Mouse (Mus musculus) liver, postnatal 0 days (tissue): ENCODE data around the gene Ltv1. TPM values are rescaled to one million over a fixed set of nuclear protein-coding genes. Genes with fewer than 3 reads are reported as not detected.

Experiments used
- ATAC-seq: fragments of 200-750 bp; cut with Nextera tagmentation; 2 replicates; pipeline ENCODE4 v1.8.0; 2017; ENCODE audit warnings: mild to moderate bottlenecking, moderate library complexity
- DNase-seq: peaks from one replicate; pipeline ENCODE4 v3.0.0-alpha.2; 2016
- H3K27ac ChIP-seq: fragments of 300-500 bp; sonication (generic); 2 replicates; pipeline ENCODE4 v1.5.1; 2014; ENCODE audit warnings: antibody characterized with exemption, moderate library complexity, mild to moderate bottlenecking, low read depth
- H3K27me3 ChIP-seq: fragments of 300-500 bp; sonication (generic); 2 replicates; pipeline ENCODE4 v1.6.1; 2014; ENCODE audit warnings: low read length, control low read depth, mixed read lengths; ENCODE audit not compliant: insufficient read depth
- H3K36me3 ChIP-seq: fragments of 300-500 bp; sonication (generic); replicated peaks from 2 replicates; pipeline ENCODE4 v1.6.1; 2014; ENCODE audit warnings: mild to moderate bottlenecking, control low read depth, low read length, moderate library complexity, mixed read lengths; ENCODE audit not compliant: insufficient read depth
- H3K4me1 ChIP-seq: fragments of 300-500 bp; sonication (generic); 2 replicates; pipeline ENCODE4 v1.6.1; 2014; ENCODE audit warnings: antibody characterized with exemption, mild to moderate bottlenecking, control low read depth; ENCODE audit not compliant: insufficient read depth
- H3K4me2 ChIP-seq: fragments of 300-500 bp; sonication (generic); 2 replicates; pipeline ENCODE4 v1.6.1; 2014; ENCODE audit warnings: low read depth, mild to moderate bottlenecking, low read length, moderate library complexity, mixed read lengths
- H3K4me3 ChIP-seq: fragments of 300-500 bp; sonication (generic); 2 replicates; pipeline ENCODE4 v1.5.1; 2014; ENCODE audit warnings: low read depth, low read length
- H3K9ac ChIP-seq: fragments of 300-500 bp; sonication (generic); replicated peaks from 2 replicates; pipeline ENCODE4 v1.6.1; 2014; ENCODE audit warnings: mild to moderate bottlenecking, moderate library complexity
- H3K9me3 ChIP-seq: fragments of 300-500 bp; sonication (generic); 2 replicates; pipeline ENCODE4 v1.6.1; 2016; ENCODE audit warnings: mild to moderate bottlenecking, control low read depth, low read length, mixed read lengths
- CTCF ChIP-seq: sonication (generic); IDR thresholded peaks from 2 replicates; pipeline ENCODE4 v1.5.1; 2016; ENCODE audit warnings: antibody characterized with exemption, low read depth
- EP300 ChIP-seq: IDR thresholded peaks from 2 replicates; pipeline ENCODE4 v1.6.1; 2016; ENCODE audit warnings: antibody characterized with exemption, low read depth, mild to moderate bottlenecking
- WGBS: fragments of 180-500 bp; shearing (Covaris S2); extraction: QIAGEN DNeasy Blood & Tissue Kit; methylation state at CpG from one replicate; pipeline ENCODE4 v1.1.7; 2014; ENCODE audit not compliant: insufficient replicate concordance; 5-methylcytosine and 5-hydroxymethylcytosine counted together
- polyA plus RNA-seq: library from polyadenylated mRNA; unstranded; fragments of >200 nt; fragmentation: Nextera tagmentation; extraction: Ambion mirVana; gene quantifications from 2 replicates; pipeline ENCODE4 v1.2.1, GENCODE M21; 2015

Gene Ltv1
- polyA plus RNA-seq, result 22.9 and 23.6 TPM in 2 replicates

DNA sequence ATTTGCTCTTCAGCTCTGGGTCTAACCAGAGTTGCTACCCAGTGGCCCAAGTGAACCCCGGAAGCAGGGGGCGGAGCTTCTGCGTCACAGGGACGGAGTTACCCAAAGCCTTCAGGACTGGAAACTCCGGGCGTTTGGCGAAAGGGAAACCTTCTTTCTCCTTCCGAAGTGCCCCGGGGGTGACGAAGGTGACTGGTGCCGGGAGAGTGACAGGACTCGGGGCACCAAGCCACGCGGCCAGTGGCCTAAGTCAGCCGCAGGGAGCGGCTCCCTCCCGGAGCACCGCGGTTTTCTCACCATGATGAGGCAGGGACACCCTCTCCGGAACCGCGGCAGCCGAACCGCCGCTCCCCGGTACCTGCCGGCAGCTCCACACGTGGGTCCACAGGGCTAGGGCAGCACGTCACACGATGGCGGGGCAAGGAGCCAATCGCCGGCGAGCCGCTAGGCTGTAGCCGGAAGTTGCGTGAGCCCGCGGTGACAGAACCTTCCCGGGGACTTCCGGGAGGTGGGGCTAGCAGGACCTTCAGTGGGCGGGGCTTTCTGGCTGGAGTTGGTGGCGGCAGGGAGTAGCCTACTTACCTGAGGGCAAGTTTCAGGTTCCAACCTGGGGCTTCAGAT lies at the start of gene Ltv1:
TSS of gene Ltv1 (minus strand) at position 438 of the 621 bp plus-strand sequence.
- WGBS, result under 1% methylated on average over 43 of the region's 43 CpGs
- DNase-seq (peak; percentile 97), ATAC-seq (peak; percentile 100)
- H3K4me3 ChIP-seq, result peak within 1 kb of the TSS; percentile 88
- peak within 1 kb of the TSS; percentile 88 for H3K9ac ChIP-seq
- no peak for TF ChIP-seq CTCF
- TF ChIP-seq EP300, result 0 out of 2 replicates have a peak, but pooled peaks have one; percentile 7
- no peaks in the 10 kb centered on the region for H3K9me3 ChIP-seq
- H3K36me3 ChIP-seq, result peaks cover 14% of the 10 kb centered on the region
- peak within 1 kb of the TSS; percentile 96 for H3K27ac ChIP-seq
- no peaks in the 10 kb centered on the region for H3K27me3 ChIP-seq
- H3K4me2 ChIP-seq, result peak within 1 kb of the TSS; percentile 82
- H3K4me1 ChIP-seq, result peaks cover 5% of the 10 kb centered on the region

DNA sequence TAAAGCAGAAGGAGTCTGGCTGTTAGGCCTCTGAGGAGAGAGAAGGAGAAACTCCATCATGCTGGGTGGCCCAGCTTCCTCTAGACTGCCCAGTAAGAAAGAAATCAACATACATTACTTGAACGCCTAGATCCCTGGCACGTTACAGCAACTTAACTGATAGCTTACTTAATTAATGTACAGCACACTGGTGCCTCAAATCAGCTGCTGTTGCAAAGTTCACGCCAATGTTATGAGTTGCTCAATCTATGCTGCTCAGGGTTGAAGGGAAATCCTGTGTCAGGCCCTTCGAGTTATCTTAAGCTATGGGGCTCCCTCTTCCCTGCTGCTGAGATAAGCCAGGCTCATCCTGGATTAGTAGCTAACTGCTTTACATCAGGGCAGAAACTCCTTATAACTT lies 47.5 kb upstream of the Ltv1 start:
- ATAC-seq, result no peak
- Histone ChIP-seq H3K36me3 (peaks cover 2% of the 10 kb centered on the region; the same call in 1 of the 2 replicates), H3K4me1 (no peaks in the 10 kb centered on the region), H3K9me3 (no peaks in the 10 kb centered on the region), H3K27me3 (no peaks in the 10 kb centered on the region), H3K4me2 (no peak overlapping the region), H3K4me3 (no peak overlapping the region), H3K27ac (no peak overlapping the region), H3K9ac (no peak overlapping the region)
- DNase-seq, result no peak
- 33% methylated on average over 4 of the region's 4 CpGs for WGBS
- TF ChIP-seq EP300 (peak; percentile 47), CTCF (no peak)

DNA sequence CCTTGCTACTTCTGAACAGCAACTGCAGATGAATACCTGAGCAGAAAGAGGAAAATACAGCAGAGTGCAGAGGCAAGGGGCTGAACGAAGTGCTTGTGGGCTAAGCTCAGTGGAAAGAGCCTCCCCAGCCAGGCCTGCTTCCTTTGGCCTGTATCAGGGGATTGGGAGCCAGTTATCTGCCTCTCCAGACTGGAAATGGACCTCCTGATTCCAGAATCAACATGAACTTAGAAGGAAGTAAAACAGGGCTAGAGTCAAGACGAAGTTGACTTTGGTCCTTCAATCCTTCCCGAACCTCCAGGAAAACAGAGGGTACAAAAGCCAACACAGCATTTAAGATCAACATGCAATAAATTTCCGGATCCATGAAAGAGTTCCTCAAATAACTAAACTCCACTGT lies 45.2 kb upstream of the Ltv1 start:
- Histone ChIP-seq H3K4me1 (no peaks in the 10 kb centered on the region), H3K4me3 (no peak overlapping the region), H3K27ac (no peak overlapping the region), H3K36me3 (0 out of 2 replicates have a peak, but pooled peaks cover 2% of the 10 kb centered on the region), H3K9ac (no peak overlapping the region), H3K27me3 (no peaks in the 10 kb centered on the region), H3K9me3 (no peaks in the 10 kb centered on the region), H3K4me2 (no peak overlapping the region)
- no peak for ATAC-seq
- TF ChIP-seq CTCF (no peak), EP300 (no peak)
- WGBS, result 67% methylated on average over 4 of the region's 4 CpGs
- DNase-seq, result no peak

DNA sequence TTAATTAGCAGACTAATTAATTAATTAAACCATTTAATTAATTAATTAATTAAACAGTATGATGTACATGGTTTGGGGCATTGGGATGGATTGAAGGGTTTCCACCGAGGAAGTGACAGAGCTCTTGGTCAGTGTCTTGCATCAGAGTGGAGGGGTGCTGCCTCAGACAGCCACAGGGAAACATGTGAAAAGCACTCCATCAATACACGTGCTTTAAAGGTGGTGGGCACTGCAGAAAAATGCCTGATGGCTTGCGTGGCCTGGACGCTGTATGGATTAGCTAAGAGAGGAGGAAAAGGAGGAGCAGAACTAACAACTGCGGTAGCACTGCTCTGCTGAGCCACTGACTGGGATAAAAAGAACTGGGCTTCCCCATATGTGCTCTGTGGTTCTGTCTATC lies 43.9 kb upstream of the Ltv1 start:
- Histone ChIP-seq H3K27ac (no peak overlapping the region), H3K4me2 (no peak overlapping the region), H3K9ac (no peak overlapping the region), H3K36me3 (0 out of 2 replicates have a peak, but pooled peaks cover 2% of the 10 kb centered on the region), H3K4me3 (no peak overlapping the region), H3K4me1 (no peaks in the 10 kb centered on the region), H3K27me3 (no peaks in the 10 kb centered on the region), H3K9me3 (no peaks in the 10 kb centered on the region)
- DNase-seq, result no peak
- WGBS, result 73% methylated on average over 5 of the region's 5 CpGs
- ATAC-seq, result no peak
- TF ChIP-seq EP300, result no peak
- no peak for TF ChIP-seq CTCF

DNA sequence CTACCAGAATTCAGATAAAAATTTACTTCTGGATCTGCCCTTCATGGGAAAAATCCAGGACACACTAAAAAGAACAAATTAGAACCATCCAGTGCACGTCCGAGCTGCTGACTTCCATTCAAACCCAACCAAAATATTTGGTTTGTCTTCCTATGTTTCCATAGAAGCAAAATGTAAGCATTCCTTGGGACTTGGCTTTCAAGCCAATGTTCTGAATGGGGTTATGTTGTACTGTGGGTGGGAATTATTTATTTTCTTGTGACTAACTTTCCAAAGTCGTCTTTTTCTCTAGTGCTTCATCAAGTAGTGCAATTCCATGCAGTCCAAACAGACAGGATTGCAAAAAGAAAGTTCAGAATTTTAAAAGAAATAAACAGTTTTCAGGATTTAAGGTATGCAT lies 41.5 kb upstream of the Ltv1 start:
- TF ChIP-seq CTCF, result no peak
- no peak for TF ChIP-seq EP300
- 77% methylated on average over 3 of the region's 3 CpGs for WGBS

DNA sequence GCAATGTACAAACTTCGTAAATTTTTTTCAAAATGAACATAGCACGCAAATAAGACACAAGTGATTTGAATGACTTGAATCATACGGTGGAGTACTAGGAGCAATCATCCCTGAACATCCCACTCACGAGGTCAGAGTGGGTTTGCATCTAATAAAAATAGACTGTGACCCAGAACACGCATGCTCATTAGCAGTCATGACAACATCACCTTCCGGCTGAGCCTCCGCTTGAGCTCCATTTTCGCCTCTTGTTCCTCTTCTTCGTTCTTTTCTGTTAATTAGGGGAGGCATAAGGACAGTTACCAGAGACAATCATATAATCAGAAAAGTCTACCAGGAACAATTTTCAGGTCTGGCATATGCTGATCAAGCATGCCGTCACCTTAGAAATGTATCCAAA lies 41.0 kb upstream of the Ltv1 start:
- no peak for DNase-seq
- WGBS, result 72% methylated on average over 10 of the region's 10 CpGs
- H3K9ac ChIP-seq, result no peak overlapping the region
- 0 out of 2 replicates have a peak, but pooled peaks cover 2% of the 10 kb centered on the region for H3K36me3 ChIP-seq
- H3K9me3 ChIP-seq, result no peaks in the 10 kb centered on the region
- H3K4me2 ChIP-seq, result no peak overlapping the region
- no peak for ATAC-seq
- H3K27me3 ChIP-seq, result no peaks in the 10 kb centered on the region
- H3K4me1 ChIP-seq, result no peaks in the 10 kb centered on the region
- TF ChIP-seq CTCF, result no peak
- H3K27ac ChIP-seq, result no peak overlapping the region
- H3K4me3 ChIP-seq, result no peak overlapping the region

More for the DNA sequence above, 41.5 kb upstream of the Ltv1 start:
- Histone ChIP-seq H3K9me3 (no peaks in the 10 kb centered on the region), H3K9ac (no peak overlapping the region), H3K4me2 (no peak overlapping the region), H3K27ac (no peak overlapping the region), H3K36me3 (0 out of 2 replicates have a peak, but pooled peaks cover 2% of the 10 kb centered on the region), H3K27me3 (no peaks in the 10 kb centered on the region), H3K4me3 (no peak overlapping the region), H3K4me1 (no peaks in the 10 kb centered on the region)
- ATAC-seq, result no peak
- no peak for DNase-seq

DNA sequence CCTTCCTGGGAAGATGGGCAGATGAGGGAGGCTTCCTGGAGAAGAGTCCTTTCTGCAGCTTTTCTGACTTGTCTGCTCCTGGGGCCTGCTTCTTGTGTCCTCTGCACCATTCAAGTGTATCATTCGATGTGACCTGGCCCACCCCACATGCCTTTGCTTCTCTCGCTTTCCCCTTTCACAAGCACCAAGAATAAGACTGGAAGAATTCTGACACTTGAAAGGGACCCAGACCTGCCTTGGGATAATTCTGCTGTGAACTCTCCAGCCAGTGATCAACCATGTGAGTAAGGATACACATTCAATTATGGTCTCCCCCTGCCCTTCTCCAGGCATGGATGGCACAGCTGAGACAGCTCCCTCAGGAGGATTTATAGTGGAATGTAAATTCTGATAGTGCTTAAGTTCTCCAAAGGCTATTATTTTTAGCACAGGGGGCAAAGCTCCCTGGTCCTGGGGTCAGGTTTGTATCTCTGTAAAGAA lies 40.2 kb upstream of the Ltv1 start:
- DNase-seq, result no peak
- Histone ChIP-seq H3K27ac (no peak overlapping the region), H3K4me3 (no peak overlapping the region), H3K9ac (no peak overlapping the region), H3K9me3 (no peaks in the 10 kb centered on the region), H3K4me1 (no peaks in the 10 kb centered on the region), H3K4me2 (no peak overlapping the region), H3K27me3 (no peaks in the 10 kb centered on the region), H3K36me3 (0 out of 2 replicates have a peak, but pooled peaks cover 2% of the 10 kb centered on the region)
- no peak for TF ChIP-seq CTCF
- no peak for TF ChIP-seq EP300
- whole genome bisulfite sequencing, result 69% methylated on average over 2 of the region's 2 CpGs
- no peak for ATAC-seq
